Mouse (Mus musculus) adrenal gland, adult 8-10 months (tissue): ENCODE measurements around the gene Armh4. TPM values are rescaled to one million over a fixed set of nuclear protein-coding genes. Genes with fewer than 3 reads are reported as not detected.
A peak's percentile ranks its signal among the peaks of the same experiment; 100 is the strongest.
"Not testable (repeated sequence)": the region's sequence is repeated elsewhere in the genome, so short reads cannot be mapped to it uniquely, and the experiment has no call there.

Experiments used
- DNase-seq: peaks from one replicate; pipeline ENCODE4 v3.0.0; 2022
- total RNA-seq, 4 experiments: library from RNA; stranded (reverse); gene quantifications; 2 replicates each; pipeline ENCODE4 v1.2.4; 2022

The Armh4 gene
- total RNA-seq: 1 to 10 TPM in 2 of 4 experiments, under 1 TPM in 2; 0.89 to 2.0 (median 1.1) TPM

DNA sequence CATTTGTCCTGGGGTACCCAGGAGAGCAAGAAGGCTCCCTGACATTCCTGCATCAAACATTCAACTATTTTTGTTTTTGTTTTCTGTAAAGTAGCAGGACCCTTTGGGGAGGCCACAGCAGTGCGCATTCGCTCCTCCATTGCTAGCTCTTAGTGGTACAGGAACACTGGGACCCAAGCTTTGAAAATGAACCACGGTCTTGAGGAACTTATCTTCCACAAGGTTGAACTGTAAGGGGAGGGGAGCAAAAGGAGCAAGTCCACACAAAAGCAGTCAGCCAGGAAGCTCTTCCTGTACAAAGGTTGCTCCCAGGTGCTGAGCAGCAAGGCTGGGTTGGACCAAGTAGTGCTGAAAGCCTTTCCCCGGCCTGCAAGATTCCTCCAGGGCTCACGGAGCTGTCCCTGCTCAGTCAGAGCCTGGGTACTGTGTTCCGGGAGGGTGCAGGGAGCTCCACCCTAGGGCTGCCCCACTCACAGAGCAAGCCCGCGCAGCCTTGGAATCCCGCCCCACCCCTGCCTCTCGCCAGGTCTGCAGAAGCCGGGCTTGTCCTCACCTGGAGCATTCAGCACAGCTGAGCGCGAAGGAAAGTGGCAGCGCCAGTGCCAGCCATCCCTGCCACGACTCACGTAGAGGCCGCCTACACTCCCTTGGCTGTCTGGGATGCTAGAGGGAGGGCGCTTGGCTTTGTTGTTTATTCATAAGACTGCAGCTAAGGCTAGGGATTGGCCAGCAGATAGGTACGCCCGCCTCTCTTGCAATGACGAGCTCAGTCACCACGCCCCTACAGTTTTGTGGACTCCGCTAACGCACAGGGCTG is at the start of gene Armh4:
Gene Armh4, minus strand, starts transcription at position 669 of the 817 bp plus-strand sequence.
- DNase-seq: peak; percentile 16

DNA sequence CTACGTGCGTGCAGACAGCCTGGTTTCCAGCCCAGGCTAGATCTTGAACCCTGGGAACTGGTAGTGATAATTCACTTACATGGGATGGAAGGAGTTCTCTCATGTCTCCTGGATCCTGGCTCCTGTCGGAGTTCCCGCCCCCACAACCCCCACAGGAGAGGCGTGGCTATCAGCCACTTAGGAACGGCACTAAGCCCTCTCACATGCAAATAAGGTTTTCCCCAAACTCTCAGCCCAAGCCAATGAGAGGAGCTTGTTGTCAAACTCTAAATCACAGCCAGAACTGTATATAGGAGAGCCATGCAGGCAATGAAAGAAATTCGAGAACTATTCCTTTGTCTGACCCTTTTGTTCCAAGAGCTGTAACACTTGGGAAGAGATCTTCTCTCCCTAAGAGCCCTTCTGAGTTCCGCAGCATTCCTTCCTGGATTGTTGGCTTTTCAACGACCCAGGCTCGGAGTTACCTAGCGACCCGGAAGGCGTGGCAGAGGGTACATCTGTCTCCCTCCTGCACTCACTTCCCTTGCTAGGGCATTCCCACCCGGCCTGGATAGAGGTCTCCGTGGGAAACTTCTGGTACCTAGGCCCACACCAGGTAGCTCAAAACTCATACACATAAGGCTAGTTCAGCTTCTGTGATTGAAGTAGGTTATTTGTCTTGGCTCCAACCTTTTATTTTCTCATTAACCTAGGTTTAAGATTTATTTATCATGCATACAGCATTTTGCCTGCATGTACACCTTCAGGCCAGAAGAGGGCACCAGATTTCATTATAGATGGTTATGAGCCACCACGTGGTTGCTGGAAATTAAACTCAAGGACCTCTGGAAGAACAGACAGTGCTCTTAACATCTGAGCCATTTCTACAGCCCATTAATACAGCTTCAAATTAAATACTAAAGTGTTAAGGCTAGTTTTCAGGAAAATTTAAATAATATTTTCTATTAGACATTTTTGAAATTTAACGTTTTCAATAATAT is 46.3 kb upstream of the Armh4 start:
- no peak for DNase-seq

DNA sequence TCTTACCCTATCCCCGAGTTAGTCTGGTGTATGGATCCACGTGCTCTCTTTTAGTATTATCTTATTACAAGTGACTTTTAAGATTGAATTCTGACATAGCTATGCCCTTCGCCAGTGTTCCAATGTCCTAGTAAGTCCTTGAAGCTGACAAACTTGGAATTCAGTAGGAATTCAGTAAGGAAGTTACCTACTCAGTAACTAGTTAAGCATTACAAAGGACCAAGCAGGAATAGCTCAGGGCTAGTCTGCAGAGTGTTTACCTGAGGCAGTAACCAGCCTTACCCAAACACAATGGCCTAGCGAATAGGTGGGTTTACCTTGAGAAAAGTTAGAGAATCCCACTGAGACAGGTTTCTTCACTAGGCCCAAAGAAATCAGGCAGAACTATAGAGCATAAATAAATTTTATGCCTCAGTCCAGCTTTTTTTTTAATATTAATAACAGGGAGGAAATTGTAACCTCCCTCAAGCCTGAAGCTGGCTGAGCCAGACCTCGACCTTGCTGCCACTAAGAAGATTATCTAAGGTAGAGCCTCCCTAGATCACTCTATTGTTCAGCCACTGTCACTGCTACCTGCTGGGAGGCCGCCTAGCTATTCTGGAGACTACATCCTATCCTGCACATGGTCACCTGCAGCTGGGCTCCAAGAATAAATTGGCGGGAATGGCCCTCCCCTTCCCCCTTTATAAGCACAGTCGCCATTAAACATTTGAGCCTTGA is 36.7 kb upstream of the Armh4 start:
- DNase-seq: not testable (repeated sequence)

DNA sequence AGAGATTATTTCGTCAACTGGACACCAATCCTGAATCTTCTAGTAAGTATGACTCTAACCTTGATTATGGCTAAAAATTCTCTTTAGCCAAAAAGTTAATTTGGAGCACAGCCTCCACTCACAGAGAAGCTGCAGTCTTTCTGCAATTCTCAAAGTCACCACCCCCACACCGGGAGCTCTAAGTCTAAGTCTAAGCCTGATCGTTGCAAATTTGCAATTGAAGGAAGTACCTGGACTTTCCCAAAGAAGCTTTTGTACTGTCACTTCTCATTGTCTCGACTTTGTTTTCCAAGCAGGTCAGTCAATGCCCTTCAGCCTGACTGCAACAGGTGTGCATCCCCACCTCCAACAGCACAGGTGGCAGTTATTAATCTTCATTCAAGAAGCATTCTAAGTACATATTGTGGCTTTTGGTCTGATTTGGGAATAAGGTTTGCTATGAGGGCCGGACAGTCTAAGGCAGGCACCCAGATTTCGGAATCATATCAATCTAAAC is 35.6 kb upstream of the Armh4 start:
- DNase-seq: not testable (repeated sequence)

DNA sequence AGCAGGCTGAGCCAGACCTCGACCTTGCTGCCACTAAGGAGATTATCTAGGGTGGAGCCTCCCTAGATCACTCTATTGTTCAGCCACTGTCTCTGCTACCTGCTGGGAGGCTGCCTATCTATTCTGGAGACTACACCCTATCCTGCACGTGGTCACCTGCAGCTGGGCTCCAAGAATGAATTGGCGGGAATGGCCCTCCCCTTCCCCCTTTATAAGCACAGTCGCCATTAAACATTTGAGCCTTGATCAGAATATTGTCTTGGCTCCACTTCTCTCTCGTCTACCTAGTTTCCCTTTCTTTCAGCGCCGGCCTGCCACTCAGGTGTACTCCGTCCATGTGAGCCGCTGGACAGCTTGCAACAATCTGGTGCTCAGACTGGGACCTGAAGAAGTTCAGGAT is 29.8 kb upstream of the Armh4 start:
- DNase-seq: not testable (repeated sequence)

DNA sequence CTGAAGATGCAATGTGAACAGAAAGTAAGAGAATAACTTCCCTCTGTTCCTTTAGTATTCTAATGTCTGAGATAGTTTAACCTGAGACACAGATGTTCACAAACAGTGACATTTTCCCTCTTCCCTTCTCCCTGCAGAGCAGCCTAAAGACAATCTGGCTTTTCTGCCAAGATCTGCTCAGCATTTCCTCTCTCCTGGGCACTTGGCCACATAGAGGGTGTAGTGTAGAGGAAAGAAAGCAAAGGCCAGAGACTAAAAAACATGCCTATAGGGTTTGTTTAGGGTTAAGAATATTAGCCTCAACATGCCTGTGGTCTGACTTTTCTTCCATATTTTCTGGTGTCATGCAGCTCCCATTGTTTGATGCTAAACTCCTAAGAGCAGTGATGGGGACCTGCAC is 21.9 kb upstream of the Armh4 start:
- not testable (repeated sequence) for DNase-seq

DNA sequence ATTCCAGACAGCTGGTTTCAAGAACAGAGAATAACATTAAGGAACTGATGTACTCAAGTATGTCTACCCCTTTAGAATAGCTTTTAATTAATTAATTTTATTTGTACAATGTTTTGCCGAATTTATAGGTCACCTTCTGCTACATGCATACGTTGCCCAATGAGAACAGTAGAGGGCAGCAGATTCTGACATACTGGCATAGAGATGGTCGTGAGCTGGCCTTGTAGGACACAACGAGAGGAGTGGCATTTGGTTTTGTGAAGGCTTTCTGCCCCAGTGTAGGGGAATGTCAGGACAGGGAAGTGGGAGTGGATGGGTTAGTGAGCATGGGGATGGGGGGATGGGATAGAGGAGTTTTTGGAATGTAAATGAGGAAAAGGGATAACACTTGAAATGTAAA is 18.3 kb upstream of the Armh4 start:
- DNase-seq: no peak

DNA sequence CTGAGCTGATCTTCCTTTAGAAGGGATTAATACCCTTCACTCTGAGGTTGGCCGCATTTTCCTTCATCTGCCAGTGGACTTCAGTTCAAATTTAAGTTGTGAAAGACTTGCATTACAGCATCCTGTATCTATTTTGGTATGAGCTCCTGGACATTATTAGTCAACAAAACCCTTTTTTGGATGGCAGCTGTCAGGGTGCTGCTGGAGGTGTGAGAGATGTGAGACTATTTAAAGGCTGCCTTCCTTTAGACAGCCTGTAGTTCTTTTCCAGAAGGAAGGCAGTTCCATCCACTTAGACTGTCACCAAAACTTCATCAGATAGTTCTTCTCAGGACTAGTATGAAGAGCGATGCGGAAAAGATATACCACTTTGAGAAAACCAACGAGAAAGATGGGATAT is 10.8 kb upstream of the Armh4 start:
- DNase-seq: no peak

DNA sequence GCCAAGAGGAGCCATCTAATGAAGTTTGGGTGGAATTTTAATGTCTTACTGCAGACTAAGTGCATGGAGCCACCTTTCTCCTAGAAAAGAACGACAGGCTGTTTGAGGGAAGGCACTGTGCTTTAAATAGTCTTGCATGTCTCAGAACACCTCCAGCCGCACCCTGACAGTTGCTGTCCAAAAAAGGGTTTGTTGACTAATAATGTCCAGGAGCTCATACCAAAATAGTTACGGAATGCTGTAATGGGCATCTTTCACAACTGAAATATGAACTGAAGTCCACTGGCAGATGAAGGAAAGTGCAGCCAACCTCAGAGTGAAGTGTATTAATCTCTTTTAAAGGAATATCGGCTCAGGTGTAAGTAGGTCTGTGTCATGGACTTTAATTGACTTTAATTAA is 7.4 kb upstream of the Armh4 start:
- DNase-seq: no peak

DNA sequence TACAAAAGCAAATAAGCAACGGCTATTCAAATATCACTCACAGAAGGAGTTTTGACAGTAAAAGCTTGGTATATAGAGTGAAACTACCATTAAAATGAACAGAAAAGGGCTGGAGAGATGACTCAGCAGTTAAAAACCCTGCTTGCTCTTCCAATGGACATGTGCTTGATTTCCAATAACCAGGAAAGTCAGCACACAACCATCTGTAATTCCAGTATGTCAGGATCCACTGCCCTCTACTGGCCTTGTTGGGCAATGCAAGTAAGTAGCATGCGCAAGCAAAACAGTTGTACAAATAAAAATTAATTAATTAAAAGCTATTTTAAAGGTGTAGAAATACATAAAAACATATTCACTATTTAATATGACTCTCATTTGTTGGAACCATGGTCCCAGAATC is 2.6 kb upstream of the Armh4 start:
- no peak for DNase-seq

DNA sequence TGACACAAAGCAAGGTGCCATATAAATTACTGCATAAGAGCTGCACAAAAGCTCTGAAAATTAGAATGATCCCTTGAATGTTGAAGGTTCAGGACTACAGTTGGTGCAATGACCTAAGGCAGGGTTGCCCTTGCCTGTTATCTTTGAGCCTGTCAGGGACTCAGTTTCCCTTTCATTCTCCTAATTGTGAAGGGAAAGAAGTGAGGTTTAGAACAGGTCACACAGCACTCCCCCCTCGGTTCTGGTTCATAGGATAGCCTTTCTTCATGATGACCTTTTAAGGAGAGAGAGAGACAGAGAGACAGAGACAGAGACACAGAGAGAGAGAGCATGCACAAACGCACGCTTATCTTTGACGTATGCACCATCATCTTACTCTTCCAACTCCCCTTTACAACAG is 683 bp upstream of the Armh4 start:
- no peak for DNase-seq

DNA sequence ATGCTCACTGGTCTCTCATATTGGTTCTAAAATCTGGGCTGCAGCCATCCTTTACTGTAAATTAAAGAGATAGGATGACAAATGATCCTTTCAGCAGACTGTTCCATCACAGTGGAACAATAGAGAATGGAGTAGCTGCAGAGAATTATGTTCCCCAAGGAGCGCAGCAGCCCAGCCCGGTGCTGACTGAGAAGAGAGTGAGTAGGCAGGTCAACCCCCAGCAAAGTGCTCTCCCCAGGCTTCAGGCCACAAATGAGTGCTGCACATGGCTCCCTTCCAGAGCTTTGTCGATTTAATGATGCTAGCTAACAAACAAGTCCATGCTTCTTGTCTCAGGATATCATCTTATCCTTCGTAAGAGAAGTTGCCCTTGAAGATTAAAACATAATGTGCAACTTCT is 2.8 kb downstream of the Armh4 start:
- DNase-seq: no peak

DNA sequence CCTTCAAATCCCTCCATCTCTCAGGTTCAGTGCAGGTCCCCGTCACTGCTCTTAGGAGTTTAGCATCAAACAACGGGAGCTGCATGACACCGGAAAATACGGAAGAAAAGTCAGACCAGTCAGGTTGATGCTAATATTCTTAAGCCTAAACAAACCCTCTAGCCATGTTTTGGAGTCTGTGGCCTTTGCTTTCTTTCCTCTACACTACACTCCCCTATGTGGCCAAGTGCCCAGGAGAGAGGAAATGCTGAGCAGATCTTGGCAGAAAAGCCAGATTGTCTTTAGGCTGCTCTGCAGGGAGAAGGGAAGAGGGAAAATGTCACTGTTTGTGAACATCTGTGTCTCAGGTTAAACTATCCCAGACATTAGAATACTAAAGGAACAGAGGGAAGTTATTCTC is 5.6 kb downstream of the Armh4 start:
- not testable (repeated sequence) for DNase-seq

DNA sequence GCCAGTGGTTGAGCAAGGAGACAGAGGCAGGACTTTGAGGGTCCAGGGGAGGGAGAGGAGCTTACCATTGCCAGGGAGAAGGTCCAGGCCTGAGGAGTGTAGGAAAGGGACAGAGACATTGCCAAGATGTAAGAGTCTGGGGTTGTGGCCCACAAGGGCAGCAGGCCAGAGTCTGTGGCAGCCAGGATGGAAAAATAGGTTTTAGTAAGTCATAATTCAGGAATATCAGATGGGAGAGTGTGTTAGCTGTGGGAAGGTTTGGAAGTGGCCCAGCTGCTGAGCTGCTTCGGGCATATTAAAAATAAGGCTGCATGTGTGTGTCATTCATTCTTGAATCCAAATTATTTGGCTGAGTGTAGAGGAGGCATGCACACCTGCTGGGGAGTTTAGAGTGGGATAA is 11.4 kb downstream of the Armh4 start:
- DNase-seq: no peak

DNA sequence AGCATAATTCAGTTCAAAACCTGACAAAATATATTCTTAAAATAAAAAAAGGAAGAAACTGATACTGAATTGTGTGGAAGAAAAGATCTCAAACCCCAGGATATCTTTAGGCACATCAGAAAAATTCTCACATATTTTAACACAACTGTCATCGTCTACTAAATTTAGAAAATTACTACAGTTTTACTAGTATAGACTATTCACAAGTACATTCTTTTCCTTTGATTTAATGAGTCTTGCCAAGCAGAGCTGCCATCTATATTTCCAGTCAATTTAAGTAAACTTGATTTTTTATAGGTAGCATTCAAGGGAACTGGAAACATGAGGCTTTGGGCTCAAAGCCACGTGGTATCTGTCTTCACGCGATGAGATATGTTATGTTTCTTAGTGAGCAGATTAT is 16.6 kb downstream of the Armh4 start:
- DNase-seq: no peak

DNA sequence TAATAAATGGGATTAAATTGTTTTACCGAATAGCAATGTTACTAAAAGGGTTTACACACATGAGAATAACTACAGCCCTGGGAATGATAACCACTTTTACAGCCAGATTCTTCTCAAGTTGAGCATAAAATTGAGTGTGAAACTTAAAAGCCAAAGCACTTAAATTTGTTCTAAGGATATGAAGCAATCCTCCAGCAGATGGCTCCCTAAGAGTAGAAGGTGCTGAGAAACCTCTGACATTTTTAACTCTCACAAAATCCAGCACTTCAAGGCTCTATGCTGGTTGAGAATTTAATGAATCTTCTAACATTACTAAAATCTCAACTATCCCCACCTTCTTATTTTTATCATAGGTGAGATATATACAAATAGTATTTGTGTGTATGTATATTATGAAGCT is 27.3 kb downstream of the Armh4 start:
- DNase-seq: no peak

DNA sequence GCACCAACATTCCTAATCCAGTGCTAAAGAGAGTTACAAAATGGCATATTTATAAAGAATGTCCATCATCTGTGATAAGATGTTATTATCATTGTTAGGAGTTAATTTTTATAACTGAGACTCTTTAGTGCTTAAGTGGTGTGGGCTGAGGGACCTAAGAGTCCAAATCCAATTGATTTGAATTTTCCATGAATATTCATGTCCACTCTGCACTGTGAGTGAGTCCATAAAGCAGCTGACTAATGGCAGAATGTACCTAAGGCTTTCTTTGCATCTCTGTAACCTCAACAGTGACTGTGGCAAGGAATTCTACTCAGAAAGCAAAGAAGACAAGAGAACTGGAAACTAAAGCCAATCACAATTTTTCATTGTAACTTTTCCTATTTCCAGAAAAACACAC is 30.6 kb downstream of the Armh4 start:
- DNase-seq: no peak

DNA sequence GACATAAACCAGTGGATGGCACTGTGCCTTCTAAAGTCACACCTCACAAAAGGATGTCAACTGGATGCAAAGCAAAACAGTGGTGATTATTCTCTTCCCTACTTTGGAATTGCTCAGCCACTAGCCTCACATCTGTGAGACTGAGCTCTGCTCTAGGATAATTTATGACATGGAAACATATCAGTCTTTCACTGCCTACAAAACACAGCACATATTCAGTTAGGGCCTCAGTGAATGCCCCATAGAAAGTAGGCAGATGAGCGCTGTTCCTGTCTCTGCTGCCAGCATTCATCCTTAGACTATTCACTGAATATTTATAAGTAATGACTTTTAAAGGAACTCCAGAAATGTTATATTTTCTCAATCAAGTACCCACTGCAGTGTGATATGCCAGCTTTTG is 37.3 kb downstream of the Armh4 start:
- no peak for DNase-seq

DNA sequence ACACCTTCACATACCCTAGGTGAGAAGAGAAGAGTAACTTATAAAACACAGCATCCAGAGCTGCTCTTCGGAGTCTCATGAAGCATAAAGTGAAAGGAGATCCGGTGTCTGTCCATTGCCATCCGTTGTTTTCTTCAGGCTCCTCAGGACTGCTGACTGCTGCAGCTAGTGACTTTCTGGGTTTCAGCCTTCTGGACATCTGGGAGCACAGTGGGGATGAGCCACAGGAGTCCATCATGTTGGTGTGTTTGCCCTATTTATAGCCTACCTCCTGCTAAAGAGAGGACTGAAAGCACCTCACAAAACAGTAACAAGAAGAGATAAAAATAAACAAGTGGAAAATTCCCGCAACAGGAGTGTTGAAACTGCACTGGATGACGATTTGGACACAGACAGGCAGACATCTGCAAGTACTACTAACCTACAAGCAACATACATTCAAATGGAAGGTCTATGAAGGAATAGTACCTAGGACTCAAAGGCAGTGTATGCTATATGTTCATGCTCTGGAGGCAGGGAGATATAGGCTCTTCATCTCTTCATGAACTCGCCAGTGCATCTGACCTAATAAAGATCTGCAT is 39.1 kb downstream of the Armh4 start:
- DNase-seq: no peak

DNA sequence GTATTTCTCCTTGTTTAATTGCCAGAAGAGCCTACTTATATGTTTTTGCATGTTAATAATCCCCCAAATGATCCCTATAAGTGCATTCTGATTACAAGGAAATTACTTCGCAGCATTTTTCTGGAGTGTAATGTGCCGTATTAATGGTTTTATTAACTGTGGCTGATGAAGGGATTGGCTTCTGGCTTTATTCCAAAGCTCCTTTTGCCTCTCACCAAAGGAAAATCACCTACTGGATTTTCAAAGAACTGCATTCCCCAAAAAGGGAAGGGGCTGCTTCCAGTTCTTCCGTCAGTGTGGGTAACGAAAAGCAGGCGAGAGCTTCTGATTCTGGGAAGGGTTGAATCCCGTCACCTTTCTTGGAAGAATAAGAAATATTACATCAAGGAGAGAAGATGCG is 43.9 kb downstream of the Armh4 start:
- DNase-seq: no peak

DNA sequence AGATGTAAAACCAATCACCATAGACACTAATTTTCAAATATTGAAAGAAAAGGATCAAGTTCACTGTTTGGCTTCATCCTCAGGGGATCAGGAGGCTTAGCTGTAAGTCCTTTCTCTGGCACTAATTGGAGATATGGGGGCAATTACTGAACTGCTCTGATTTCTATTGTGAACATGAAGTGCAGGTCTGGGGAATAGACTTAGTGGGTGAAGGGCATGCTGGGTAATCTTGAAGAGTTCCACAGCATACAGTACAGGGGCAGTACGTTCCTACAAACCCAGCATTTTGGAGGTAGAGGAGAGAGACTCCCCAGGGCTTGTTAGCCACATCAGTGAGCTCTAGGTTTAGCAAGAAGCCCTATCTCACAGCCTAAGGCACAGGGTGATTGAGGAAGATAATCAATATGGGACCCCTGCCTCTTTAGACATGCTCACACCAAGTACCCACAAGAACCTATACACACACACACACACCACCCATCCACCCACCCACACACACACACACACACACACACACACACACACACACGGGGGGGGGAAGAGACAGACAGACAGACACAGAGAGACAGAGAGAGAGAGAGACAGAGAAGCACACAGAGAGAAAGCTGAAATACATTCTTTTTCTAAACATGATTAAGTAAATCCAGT is 44.6 kb downstream of the Armh4 start:
- DNase-seq: no peak

DNA sequence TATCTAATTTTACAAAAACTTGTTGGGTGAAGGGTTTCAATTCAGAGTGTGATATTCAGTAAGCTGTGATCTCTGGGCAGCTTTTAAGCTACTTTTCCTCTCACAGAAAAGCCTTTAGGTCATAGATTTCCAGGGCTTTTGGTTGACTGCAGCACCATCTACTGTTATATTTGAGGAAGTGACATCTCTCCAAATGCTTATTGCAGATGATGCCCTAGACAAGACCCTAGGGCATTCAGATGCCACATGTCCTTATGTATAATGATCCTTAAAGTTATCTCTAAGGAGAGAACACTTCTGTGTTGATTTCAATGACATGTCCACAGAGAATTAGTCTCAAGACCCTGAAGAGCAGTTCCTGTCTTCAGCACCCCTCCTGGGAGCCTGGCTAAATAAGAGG is 49.2 kb downstream of the Armh4 start:
- DNase-seq: no peak
